Mouse (Mus musculus) heart, embryonic 14.5 days (tissue): ENCODE measurements around the gene Twist1. TPM values are rescaled to one million over a fixed set of nuclear protein-coding genes. Genes with fewer than 3 reads are reported as not detected.

Source experiments
- ATAC-seq: fragments of 200-750 bp; cut with Nextera tagmentation; 2 replicates; pipeline ENCODE4 v1.8.0; 2017; ENCODE audit warnings: low read depth, moderate TSS enrichment; ENCODE audit not compliant: insufficient number of reproducible peaks, insufficient read depth, low FRiP score
- H3K27ac ChIP-seq, 2 experiments: fragments of 200-500 bp in 1 of 2; fragments of 300-500 bp in 1 of 2; sonication (generic) in 1 of 2; replicated peaks in 1 of 2; 2 replicates each; pipeline ENCODE4 v1.5.1; 2012 to 2014; ENCODE audit warnings: low read depth in 2 of 2, low read length in 2 of 2, control low read depth in 1 of 2, mild to moderate bottlenecking in 1 of 2, mixed read lengths in 1 of 2; ENCODE audit not compliant: control insufficient read depth in 1 of 2, insufficient read depth in 1 of 2
- H3K27me3 ChIP-seq: fragments of 300-500 bp; sonication (generic); 2 replicates; pipeline ENCODE4 v1.6.1; 2014; ENCODE audit warnings: mild to moderate bottlenecking, low read length, control low read depth; ENCODE audit not compliant: control insufficient read depth, insufficient read depth
- H3K36me3 ChIP-seq: fragments of 300-500 bp; sonication (generic); 2 replicates; pipeline ENCODE4 v1.6.1; 2014; ENCODE audit warnings: mild to moderate bottlenecking, control low read depth, low read length, mixed read lengths; ENCODE audit not compliant: control insufficient read depth, insufficient read depth
- H3K4me1 ChIP-seq, 2 experiments: fragments of 200-500 bp in 1 of 2; fragments of 300-500 bp in 1 of 2; sonication (generic) in 1 of 2; 2 replicates each; pipeline ENCODE4 v1.6.1; 2012 to 2014; ENCODE audit warnings: low read length in 2 of 2, control low read depth in 1 of 2, mixed read lengths in 1 of 2; ENCODE audit not compliant: control insufficient read depth in 2 of 2, insufficient read depth in 2 of 2
- H3K4me2 ChIP-seq: fragments of 300-500 bp; sonication (generic); 2 replicates; pipeline ENCODE4 v1.6.1; 2014; ENCODE audit warnings: mild to moderate bottlenecking, low read length
- H3K4me3 ChIP-seq, 2 experiments: fragments of 200-500 bp in 1 of 2; fragments of 300-500 bp in 1 of 2; sonication (generic) in 1 of 2; 2 replicates each; pipeline ENCODE4 v1.5.1; 2012 to 2014; ENCODE audit warnings: low read length in 2 of 2, mild to moderate bottlenecking in 2 of 2, control low read depth in 1 of 2, low read depth in 1 of 2, moderate library complexity in 1 of 2; ENCODE audit not compliant: control insufficient read depth in 1 of 2, insufficient read depth in 1 of 2
- H3K9ac ChIP-seq: fragments of 300-500 bp; sonication (generic); 2 replicates; pipeline ENCODE4 v1.6.1; 2014; ENCODE audit warnings: mild to moderate bottlenecking, low read length
- H3K9me3 ChIP-seq: fragments of 300-500 bp; sonication (generic); 2 replicates; pipeline ENCODE4 v1.6.1; 2016; ENCODE audit warnings: low read length, control low read depth; ENCODE audit not compliant: control insufficient read depth
- WGBS: fragments of 180-500 bp; shearing (Covaris S2); extraction: QIAGEN DNeasy Blood & Tissue Kit; methylation state at CpG from one replicate; pipeline ENCODE4 v1.1.7; 2014; 5-methylcytosine and 5-hydroxymethylcytosine counted together
- polyA plus RNA-seq: library from polyadenylated mRNA; unstranded; fragments of >200 nt; fragmentation: Nextera tagmentation; extraction: Ambion mirVana; gene quantifications from 2 replicates; pipeline ENCODE4 v1.2.1, GENCODE M21; 2014

Gene Twist1
- polyA plus RNA-seq, 1 experiment from 2014 or later, result 6.3 TPM

DNA sequence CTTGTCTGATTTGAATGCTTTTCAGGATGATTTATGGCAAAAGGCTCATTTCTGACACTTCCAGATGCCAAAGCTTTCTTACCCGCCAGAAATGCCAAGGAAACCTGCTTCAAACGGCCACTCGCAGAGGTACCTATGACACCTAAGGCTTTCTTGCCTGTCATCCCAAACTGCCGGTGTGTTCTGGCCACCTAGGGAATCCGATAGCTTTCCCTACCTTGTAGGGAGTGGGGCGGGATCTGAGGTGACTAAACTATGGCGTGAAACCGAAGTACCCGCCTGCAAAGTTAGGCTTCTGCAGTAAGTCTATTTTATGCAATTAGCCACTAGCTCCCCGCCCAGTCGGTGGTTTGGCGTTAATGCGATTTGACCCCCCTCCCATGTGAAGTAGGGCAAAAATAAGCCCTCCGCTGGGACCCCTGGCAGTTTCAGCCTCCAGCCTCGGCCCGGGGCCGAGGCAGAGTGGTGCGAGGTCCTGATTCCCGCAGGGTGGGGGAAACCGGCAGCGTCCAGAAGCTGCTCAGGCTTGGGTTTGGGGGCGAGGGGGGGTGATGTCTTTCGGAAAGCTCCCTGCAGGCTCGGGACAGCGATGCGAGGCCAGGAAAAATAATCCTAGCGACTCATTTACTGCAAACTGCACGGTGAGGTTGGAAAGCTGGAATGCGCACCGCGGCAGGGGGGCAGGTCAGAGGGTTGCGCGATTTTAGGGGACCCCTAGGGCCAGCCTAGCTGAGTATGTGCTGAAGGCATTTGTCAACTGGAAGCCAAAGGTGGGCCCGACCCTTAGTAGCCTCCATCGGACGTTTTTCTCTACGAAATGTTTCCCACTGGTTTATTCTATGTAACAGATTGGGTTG, 10.8 kb downstream of the Twist1 start:
- Histone ChIP-seq H3K4me3 (peak overlapping the region; percentile 24 to 38; a peak in 3 of 4 replicates), H3K9me3 (no peaks in the 10 kb centered on the region), H3K4me1 (peaks cover 3 to 22% of the 10 kb centered on the region in 2 experiments; a peak in 3 of 4 replicates), H3K36me3 (no peaks in the 10 kb centered on the region), H3K9ac (no peak overlapping the region), H3K27me3 (peaks cover 76% of the 10 kb centered on the region), H3K27ac (no peak overlapping the region), H3K4me2 (peak overlapping the region; percentile 68)
- 3% methylated on average over 37 of the region's 37 CpGs for WGBS
- no peak for ATAC-seq

DNA sequence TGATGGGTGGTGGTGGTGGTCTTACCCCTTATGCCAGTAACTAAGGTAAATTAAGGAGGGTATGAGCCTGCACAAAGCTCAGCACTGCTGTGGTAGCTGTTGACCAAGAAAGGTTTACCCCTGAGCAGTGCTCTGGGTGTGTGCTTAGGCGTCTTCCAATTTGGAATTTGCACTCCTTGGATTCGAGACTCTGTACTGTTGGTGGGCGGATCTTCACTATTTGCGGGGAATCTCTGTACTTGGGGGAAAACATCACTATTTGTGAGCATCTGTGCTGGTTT, 11.4 kb downstream of the Twist1 start:
- H3K4me1 ChIP-seq, result peaks cover 3 to 22% of the 10 kb centered on the region in 2 experiments; a peak in 3 of 4 replicates
- no peaks in the 10 kb centered on the region for H3K36me3 ChIP-seq
- H3K27ac ChIP-seq, result no peak overlapping the region
- H3K27me3 ChIP-seq, result peaks cover 70% of the 10 kb centered on the region
- no peak for ATAC-seq
- H3K9ac ChIP-seq, result no peak overlapping the region
- WGBS, result 34% methylated on average over 4 of the region's 4 CpGs
- no peaks in the 10 kb centered on the region for H3K9me3 ChIP-seq
- H3K4me2 ChIP-seq, result peak overlapping the region; percentile 68; the same call in 1 of the 2 replicates
- peak overlapping the region in 1 of 2 experiments; percentile 38; a peak in 1 of 4 replicates for H3K4me3 ChIP-seq

DNA sequence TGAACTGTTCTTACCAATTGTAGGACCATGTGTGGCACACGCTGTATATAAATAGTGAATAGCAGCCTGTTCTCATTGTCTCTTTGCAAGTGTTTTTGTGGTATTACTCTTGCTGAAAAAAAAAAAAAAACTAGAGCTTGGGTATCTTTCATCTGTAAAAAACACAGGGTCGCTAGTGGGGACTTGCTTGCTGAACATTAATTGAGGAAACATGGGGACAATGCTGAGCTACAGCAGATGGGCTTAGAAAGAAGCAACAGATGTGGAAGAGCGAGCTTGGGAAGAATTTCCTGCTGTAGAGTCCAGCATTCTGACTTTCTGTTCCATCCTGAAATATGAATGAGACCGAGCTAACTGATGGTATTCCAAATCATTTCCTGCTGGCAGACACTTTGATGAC, 22.7 kb downstream of the Twist1 start:
- Histone ChIP-seq H3K9ac (no peak overlapping the region), H3K36me3 (no peaks in the 10 kb centered on the region), H3K9me3 (no peaks in the 10 kb centered on the region), H3K27ac (no peak overlapping the region), H3K27me3 (0 out of 2 replicates have a peak, but pooled peaks cover 3% of the 10 kb centered on the region), H3K4me2 (no peak overlapping the region), H3K4me1 (no peaks in the 10 kb centered on the region), H3K4me3 (no peak overlapping the region)
- ATAC-seq, result no peak
- 78% methylated on average over 4 of the region's 4 CpGs for WGBS

DNA sequence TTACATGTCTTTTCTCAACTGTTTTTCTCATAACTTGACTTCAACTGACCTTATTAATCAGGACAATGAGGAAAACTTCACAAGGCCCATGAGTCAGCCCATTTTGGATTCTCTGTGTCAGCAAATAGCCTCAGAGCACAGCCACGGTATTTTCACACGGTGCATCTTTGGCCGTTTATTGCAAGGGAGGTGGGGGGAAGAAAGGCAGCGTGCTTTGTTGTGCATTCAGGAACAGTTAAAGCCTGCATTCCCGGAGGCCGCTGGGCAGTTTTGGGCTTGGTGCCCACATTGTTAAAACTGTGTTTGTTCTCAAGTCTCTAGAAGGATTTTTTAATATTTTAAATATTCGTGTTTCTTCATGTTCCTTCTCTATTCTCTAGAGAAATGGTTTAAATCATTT, 24.0 kb downstream of the Twist1 start:
- Histone ChIP-seq H3K9me3 (no peaks in the 10 kb centered on the region), H3K36me3 (no peaks in the 10 kb centered on the region), H3K4me3 (no peak overlapping the region), H3K27ac (no peak overlapping the region), H3K4me2 (no peak overlapping the region), H3K9ac (no peak overlapping the region), H3K4me1 (no peaks in the 10 kb centered on the region), H3K27me3 (0 out of 2 replicates have a peak, but pooled peaks cover 3% of the 10 kb centered on the region)
- 55% methylated on average over 7 of the region's 7 CpGs for WGBS
- ATAC-seq, result no peak

DNA sequence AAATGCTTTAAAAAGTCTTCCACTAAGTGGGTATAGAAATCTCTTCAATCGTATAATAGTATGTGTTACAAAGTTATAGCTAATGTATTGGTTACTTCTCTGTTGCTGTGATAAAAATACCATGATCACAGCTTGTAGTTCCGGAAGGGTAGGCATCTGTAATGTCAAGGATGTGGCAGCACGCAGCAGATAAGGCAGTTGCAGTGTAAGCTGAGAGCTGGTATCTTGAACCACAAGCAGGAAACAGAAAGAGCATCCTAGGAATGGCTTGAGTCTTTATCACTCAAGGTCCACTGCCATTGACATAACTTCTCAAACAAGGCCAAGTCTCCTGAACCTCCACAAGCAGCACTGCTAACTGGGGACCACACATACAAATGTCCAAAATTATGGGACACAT, 35.7 kb downstream of the Twist1 start:
- ATAC-seq, result no peak
- no peak overlapping the region for H3K4me3 ChIP-seq
- H3K4me1 ChIP-seq, result no peaks in the 10 kb centered on the region
- H3K4me2 ChIP-seq, result no peak overlapping the region
- 45% methylated on average over 3 of the region's 3 CpGs for WGBS
- no peaks in the 10 kb centered on the region for H3K9me3 ChIP-seq
- H3K27me3 ChIP-seq, result no peaks in the 10 kb centered on the region
- no peak overlapping the region for H3K27ac ChIP-seq
- H3K9ac ChIP-seq, result no peak overlapping the region
- H3K36me3 ChIP-seq, result no peaks in the 10 kb centered on the region

Other genes starting within 250 kb of the Twist1 start
- gene Ferd3l, start 29.2 kb upstream of the Twist1 start, polyA plus RNA-seq, result not detected in 2 replicates